Mouse (Mus musculus) limb, embryonic 12.5 days (tissue): Measurements from ENCODE around the gene Dffb. TPM values are rescaled to one million over a fixed set of nuclear protein-coding genes. Genes with fewer than 3 reads are reported as not detected.

Experiments
- ATAC-seq: fragments of 200-750 bp; cut with Nextera tagmentation; 2 replicates; pipeline ENCODE4 v1.8.0; 2017; ENCODE audit warnings: low read depth, moderate TSS enrichment; ENCODE audit not compliant: insufficient number of reproducible peaks, insufficient read depth, low FRiP score, low TSS enrichment
- H3K27ac ChIP-seq: fragments of 300-500 bp; sonication (generic); 2 replicates; pipeline ENCODE4 v1.5.1; 2016; ENCODE audit warnings: mild to moderate bottlenecking, moderate library complexity
- H3K27me3 ChIP-seq: fragments of 300-500 bp; sonication (generic); 2 replicates; pipeline ENCODE4 v1.6.1; 2016; ENCODE audit warnings: mild to moderate bottlenecking, moderate library complexity
- H3K36me3 ChIP-seq: fragments of 300-500 bp; sonication (generic); 2 replicates; pipeline ENCODE4 v1.6.1; 2016; ENCODE audit warnings: mild to moderate bottlenecking, moderate library complexity
- H3K4me1 ChIP-seq: fragments of 300-500 bp; sonication (generic); replicated peaks from 2 replicates; pipeline ENCODE4 v1.6.1; 2016
- H3K4me2 ChIP-seq: fragments of 300-500 bp; sonication (generic); 2 replicates; pipeline ENCODE4 v1.6.1; 2016; ENCODE audit warnings: mild to moderate bottlenecking, moderate library complexity
- H3K4me3 ChIP-seq: fragments of 300-500 bp; sonication (generic); replicated peaks from 2 replicates; pipeline ENCODE4 v1.5.1; 2016; ENCODE audit warnings: mild to moderate bottlenecking
- H3K9ac ChIP-seq: fragments of 300-500 bp; sonication (generic); replicated peaks from 2 replicates; pipeline ENCODE4 v1.6.1; 2016; ENCODE audit warnings: mild to moderate bottlenecking, moderate library complexity
- H3K9me3 ChIP-seq: fragments of 300-500 bp; sonication (generic); 2 replicates; pipeline ENCODE4 v1.6.1; 2016; ENCODE audit warnings: mild to moderate bottlenecking, moderate library complexity
- WGBS: fragments of 180-500 bp; shearing (Covaris S2); methylation state at CpG from one replicate; pipeline ENCODE4 v1.1.7; 2016; 5-methylcytosine and 5-hydroxymethylcytosine counted together
- polyA plus RNA-seq: library from polyadenylated mRNA; unstranded; fragments of >200 nt; fragmentation: Nextera tagmentation; extraction: Ambion mirVana; gene quantifications from 2 replicates; pipeline ENCODE4 v1.2.1, GENCODE M21; 2016

The Dffb gene
- polyA plus RNA-seq, 1 experiment from 2014 or later, result 15.9 TPM

GRCm38 (mm10) chr4:153962631-153963030 is 12.3 kb downstream of the Dffb start:
- no peak for ATAC-seq
- H3K4me3 ChIP-seq, result no peak overlapping the region
- no peak overlapping the region for H3K9ac ChIP-seq
- no peak overlapping the region for H3K27ac ChIP-seq
- no peak overlapping the region for H3K4me2 ChIP-seq
- no peaks in the 10 kb centered on the region for H3K27me3 ChIP-seq
- H3K9me3 ChIP-seq, result no peaks in the 10 kb centered on the region
- H3K4me1 ChIP-seq, result peaks cover 14% of the 10 kb centered on the region
- H3K36me3 ChIP-seq, result peaks cover 80% of the 10 kb centered on the region
- 80% methylated on average over 7 of the region's 7 CpGs for WGBS

- H3K9me3 ChIP-seq, result no peaks in the 10 kb centered on the region
- WGBS, result under 1% methylated on average over 37 of the region's 37 CpGs
These were observed 17.3 kb downstream of the Dffb start for GRCm38 (mm10) chr4:153957444-153958250.

GRCm38 (mm10) chr4:153956569-153957405 is 18.1 kb downstream of the Dffb start, which contains the start of gene A430005L14Rik:
Gene A430005L14Rik (plus strand): TSS chr4:153957237.
- Histone ChIP-seq H3K4me2 (peak within 1 kb of the TSS; percentile 80), H3K4me1 (peaks cover 20% of the 10 kb centered on the region), H3K9ac (peak within 1 kb of the TSS; percentile 89), H3K9me3 (no peaks in the 10 kb centered on the region), H3K27ac (peak within 1 kb of the TSS; percentile 95), H3K27me3 (no peaks in the 10 kb centered on the region), H3K36me3 (peaks cover 27% of the 10 kb centered on the region), H3K4me3 (peak within 1 kb of the TSS; percentile 68)
- peak; percentile 92 for ATAC-seq
- WGBS, result 2% methylated on average over 67 of the region's 67 CpGs

More at GRCm38 (mm10) chr4:153957444-153958250, 17.3 kb downstream of the Dffb start:
- peak overlapping the region; percentile 89 for H3K9ac ChIP-seq
- H3K4me3 ChIP-seq, result peak overlapping the region; percentile 68
- ATAC-seq, result peak; percentile 57; the same call in 1 of the 2 replicates
- H3K27ac ChIP-seq, result peak overlapping the region; percentile 95
- peak overlapping the region; percentile 80 for H3K4me2 ChIP-seq
- H3K4me1 ChIP-seq, result peaks cover 14% of the 10 kb centered on the region
- H3K36me3 ChIP-seq, result peaks cover 35% of the 10 kb centered on the region
- no peaks in the 10 kb centered on the region for H3K27me3 ChIP-seq

- ATAC-seq, result no peak
- Histone ChIP-seq H3K4me1 (peaks cover 27% of the 10 kb centered on the region), H3K9me3 (no peaks in the 10 kb centered on the region), H3K4me2 (no peak overlapping the region), H3K27ac (no peak overlapping the region), H3K9ac (no peak overlapping the region), H3K27me3 (no peaks in the 10 kb centered on the region; the same call in 1 of the 2 replicates), H3K36me3 (peaks cover 15% of the 10 kb centered on the region), H3K4me3 (no peak overlapping the region)
- WGBS, result 72% methylated on average over 8 of the region's 8 CpGs
These were observed 19.3 kb downstream of the Dffb start for GRCm38 (mm10) chr4:153955651-153956050.

- Histone ChIP-seq H3K36me3 (no peaks in the 10 kb centered on the region), H3K4me1 (peaks cover 13% of the 10 kb centered on the region), H3K27ac (no peak overlapping the region), H3K9me3 (no peaks in the 10 kb centered on the region), H3K9ac (no peak overlapping the region), H3K4me3 (no peak overlapping the region), H3K4me2 (no peak overlapping the region), H3K27me3 (peaks cover 12% of the 10 kb centered on the region)
- ATAC-seq, result no peak
- 16% methylated on average over 5 of the region's 5 CpGs for WGBS
These were observed 23.2 kb downstream of the Dffb start for GRCm38 (mm10) chr4:153951692-153952091.

- no peak for ATAC-seq
- peaks cover 13% of the 10 kb centered on the region for H3K4me1 ChIP-seq
- no peak overlapping the region for H3K27ac ChIP-seq
- H3K4me2 ChIP-seq, result no peak overlapping the region
- WGBS, result 76% methylated on average over 3 of the region's 3 CpGs
- no peaks in the 10 kb centered on the region for H3K36me3 ChIP-seq
- H3K27me3 ChIP-seq, result peaks cover 15% of the 10 kb centered on the region
- no peak overlapping the region for H3K9ac ChIP-seq
- no peaks in the 10 kb centered on the region for H3K9me3 ChIP-seq
- no peak overlapping the region for H3K4me3 ChIP-seq
These were observed 23.8 kb downstream of the Dffb start for GRCm38 (mm10) chr4:153951150-153951549.

GRCm38 (mm10) chr4:153950372-153950771 is 24.6 kb downstream of the Dffb start:
- ATAC-seq, result no peak
- Histone ChIP-seq H3K9me3 (no peaks in the 10 kb centered on the region), H3K4me1 (peaks cover 13% of the 10 kb centered on the region), H3K27me3 (peaks cover 15% of the 10 kb centered on the region), H3K27ac (no peak overlapping the region), H3K9ac (no peak overlapping the region), H3K4me2 (no peak overlapping the region), H3K36me3 (no peaks in the 10 kb centered on the region), H3K4me3 (no peak overlapping the region)
- WGBS, result 64% methylated on average over 2 of the region's 2 CpGs

GRCm38 (mm10) chr4:153945741-153946140 is 29.2 kb downstream of the Dffb start:
- Histone ChIP-seq H3K4me1 (peaks cover 6% of the 10 kb centered on the region), H3K36me3 (no peaks in the 10 kb centered on the region), H3K27me3 (peaks cover 24% of the 10 kb centered on the region), H3K9ac (no peak overlapping the region), H3K4me3 (no peak overlapping the region), H3K4me2 (no peak overlapping the region), H3K9me3 (no peaks in the 10 kb centered on the region), H3K27ac (no peak overlapping the region)
- WGBS, result 49% methylated on average over 6 of the region's 6 CpGs
- ATAC-seq, result no peak

GRCm38 (mm10) chr4:153944261-153944660 is 30.7 kb downstream of the Dffb start:
- no peak for ATAC-seq
- 63% methylated on average over 6 of the region's 6 CpGs for WGBS

GRCm38 (mm10) chr4:153943243-153943642 is 31.7 kb downstream of the Dffb start:
- no peak for ATAC-seq
- Histone ChIP-seq H3K4me2 (no peak overlapping the region), H3K36me3 (no peaks in the 10 kb centered on the region), H3K9me3 (no peaks in the 10 kb centered on the region), H3K27ac (no peak overlapping the region), H3K4me3 (no peak overlapping the region), H3K4me1 (peaks cover 6% of the 10 kb centered on the region), H3K9ac (no peak overlapping the region), H3K27me3 (peaks cover 19% of the 10 kb centered on the region; the same call in 1 of the 2 replicates)
- WGBS, result 63% methylated on average over 4 of the region's 4 CpGs

More at GRCm38 (mm10) chr4:153944261-153944660, 30.7 kb downstream of the Dffb start:
- H3K9me3 ChIP-seq, result no peaks in the 10 kb centered on the region
- no peak overlapping the region for H3K4me2 ChIP-seq
- peaks cover 24% of the 10 kb centered on the region for H3K27me3 ChIP-seq
- peaks cover 6% of the 10 kb centered on the region for H3K4me1 ChIP-seq
- H3K4me3 ChIP-seq, result no peak overlapping the region
- H3K27ac ChIP-seq, result no peak overlapping the region
- no peaks in the 10 kb centered on the region for H3K36me3 ChIP-seq
- H3K9ac ChIP-seq, result no peak overlapping the region

- no peaks in the 10 kb centered on the region for H3K4me1 ChIP-seq
- no peaks in the 10 kb centered on the region for H3K9me3 ChIP-seq
- no peaks in the 10 kb centered on the region for H3K27me3 ChIP-seq
- no peaks in the 10 kb centered on the region for H3K36me3 ChIP-seq
- no peak for ATAC-seq
- 74% methylated on average over 4 of the region's 4 CpGs for WGBS
- H3K27ac ChIP-seq, result no peak overlapping the region
- no peak overlapping the region for H3K9ac ChIP-seq
- no peak overlapping the region for H3K4me2 ChIP-seq
- H3K4me3 ChIP-seq, result no peak overlapping the region
These were observed 45.0 kb downstream of the Dffb start for GRCm38 (mm10) chr4:153929921-153930320.
